Mouse (Mus musculus) MEL (cell line): Measurements from ENCODE around the gene Pcbp2. TPM values are rescaled to one million over a fixed set of nuclear protein-coding genes. Genes with fewer than 3 reads are reported as not detected.

ENCODE experiments used
- DNase-seq: peaks from one replicate; pipeline ENCODE4 v3.0.0; 2011; ENCODE audit warnings: low read depth, low spot score
- H3K27ac ChIP-seq: 2 replicates; pipeline ENCODE4 v1.5.1; 2012; ENCODE audit warnings: low read depth, mild to moderate bottlenecking, control low read depth, low read length, moderate library complexity; ENCODE audit not compliant: control insufficient read depth
- H3K27me3 ChIP-seq, 2 experiments: fragments of 150-350 bp in 1 of 2; sonication (generic) in 1 of 2; 2 replicates each; pipeline ENCODE4 v1.6.1; 2012; ENCODE audit warnings: low read length in 2 of 2, mild to moderate bottlenecking in 2 of 2, improper control_type of control experiment in 1 of 2, moderate library complexity in 1 of 2; ENCODE audit not compliant: insufficient read depth in 2 of 2, control insufficient read depth in 1 of 2
- H3K36me3 ChIP-seq, 2 experiments: 2 replicates each; pipeline ENCODE4 v1.6.1; 2012 to 2014; ENCODE audit warnings: low read length in 2 of 2, improper control_type of control experiment in 1 of 2, inconsistent platforms in 1 of 2, mild to moderate bottlenecking in 1 of 2; ENCODE audit not compliant: insufficient read depth in 2 of 2, control insufficient read depth in 1 of 2
- H3K4me1 ChIP-seq, 2 experiments: fragments of 150-350 bp in 1 of 2; sonication (generic) in 1 of 2; 2 replicates each; pipeline ENCODE4 v1.6.1; 2012; ENCODE audit warnings: low read length in 2 of 2, improper control_type of control experiment in 1 of 2, mild to moderate bottlenecking in 1 of 2; ENCODE audit not compliant: insufficient read depth in 2 of 2, control insufficient read depth in 1 of 2
- H3K4me3 ChIP-seq, 2 experiments: fragments of 150-350 bp in 1 of 2; sonication (generic) in 1 of 2; 2 replicates each; pipeline ENCODE4 v1.5.1; 2012; ENCODE audit warnings: low read depth in 2 of 2, low read length in 2 of 2, mild to moderate bottlenecking in 2 of 2, moderate library complexity in 2 of 2, control low read depth in 1 of 2, improper control_type of control experiment in 1 of 2; ENCODE audit not compliant: control insufficient read depth in 1 of 2, insufficient read depth in 1 of 2
- H3K79me2 ChIP-seq: 2 replicates; pipeline ENCODE4 v1.6.1; 2012; ENCODE audit warnings: mild to moderate bottlenecking, low read length, moderate library complexity; ENCODE audit not compliant: control insufficient read depth, poor library complexity, insufficient read depth
- H3K9ac ChIP-seq: 2 replicates; pipeline ENCODE4 v1.6.1; 2012; ENCODE audit warnings: low read depth, mild to moderate bottlenecking, control low read depth, low read length, moderate library complexity; ENCODE audit not compliant: control insufficient read depth, poor library complexity, severe bottlenecking
- H3K9me3 ChIP-seq: fragments of 150-350 bp; sonication (generic); replicated peaks from 2 replicates; pipeline ENCODE4 v1.6.1; 2012; ENCODE audit warnings: mild to moderate bottlenecking, low read length, improper control_type of control experiment, moderate library complexity; ENCODE audit not compliant: insufficient read depth
- BHLHE40 ChIP-seq: IDR thresholded peaks from 2 replicates; pipeline ENCODE4 v1.6.1; 2012; ENCODE audit warnings: low read depth, mild to moderate bottlenecking, inconsistent platforms, low read length, improper control_type of control experiment, borderline replicate concordance
- CHD1 ChIP-seq: IDR thresholded peaks from 2 replicates; pipeline ENCODE4 v1.6.1; 2012; ENCODE audit warnings: low read depth, mild to moderate bottlenecking, inconsistent platforms, low read length, improper control_type of control experiment
- CHD2 ChIP-seq: IDR thresholded peaks from 2 replicates; pipeline ENCODE4 v1.6.1; 2011; ENCODE audit warnings: low read length, improper control_type of control experiment
- CTCF ChIP-seq, 3 experiments: IDR thresholded peaks in 2 of 3; conservative IDR thresholded peaks in 1 of 3; 2 replicates each; pipeline ENCODE4 v1.5.1; 2011 to 2012; ENCODE audit warnings: low read length in 3 of 3, low read depth in 2 of 3, mild to moderate bottlenecking in 2 of 3, improper control_type of control experiment in 1 of 3, inconsistent platforms in 1 of 3, mixed read lengths in 1 of 3, moderate library complexity in 1 of 3; ENCODE audit not compliant: control insufficient read depth in 1 of 3, insufficient read depth in 1 of 3, poor library complexity in 1 of 3, severe bottlenecking in 1 of 3
- EP300 ChIP-seq, 2 experiments: IDR thresholded peaks; 2 replicates each; pipeline ENCODE4 v1.6.1; 2011; ENCODE audit warnings: improper control_type of control experiment in 2 of 2, low read length in 2 of 2, low read depth in 1 of 2, mild to moderate bottlenecking in 1 of 2
- ETS1 ChIP-seq: IDR thresholded peaks from 2 replicates; pipeline ENCODE4 v1.6.1; 2012; ENCODE audit warnings: low read depth, mild to moderate bottlenecking, inconsistent platforms, low read length, improper control_type of control experiment, moderate library complexity
- GABPA ChIP-seq: IDR thresholded peaks from 2 replicates; pipeline ENCODE4 v1.6.1; 2012; ENCODE audit warnings: low read depth, mild to moderate bottlenecking, inconsistent platforms, low read length, improper control_type of control experiment, moderate library complexity
- GATA1 ChIP-seq: IDR thresholded peaks from 2 replicates; pipeline ENCODE4 v1.6.1; 2011; ENCODE audit warnings: low read depth, low read length, improper control_type of control experiment
- HCFC1 ChIP-seq: IDR thresholded peaks from 2 replicates; pipeline ENCODE4 v1.6.1; 2012; ENCODE audit warnings: low read depth, mild to moderate bottlenecking, inconsistent platforms, low read length, improper control_type of control experiment, moderate library complexity
- JUND ChIP-seq: IDR thresholded peaks from 2 replicates; pipeline ENCODE4 v1.6.1; 2011; ENCODE audit warnings: low read depth, mild to moderate bottlenecking, improper control_type of control experiment, low read length
- KAT2A ChIP-seq: conservative IDR thresholded peaks from 2 replicates; pipeline ENCODE4 v1.6.1; 2012; ENCODE audit warnings: low read depth, low read length, improper control_type of control experiment, inconsistent platforms
- MAFK ChIP-seq: IDR thresholded peaks from 2 replicates; pipeline ENCODE4 v1.6.1; 2011; ENCODE audit warnings: low read depth, mild to moderate bottlenecking, low read length, improper control_type of control experiment, borderline replicate concordance
- MAX ChIP-seq: IDR thresholded peaks from 2 replicates; pipeline ENCODE4 v1.6.1; 2011; ENCODE audit warnings: low read length, improper control_type of control experiment
- MAZ ChIP-seq: IDR thresholded peaks from 2 replicates; pipeline ENCODE4 v1.6.1; 2012; ENCODE audit warnings: low read depth, mild to moderate bottlenecking, inconsistent platforms, low read length, improper control_type of control experiment
- MEF2A ChIP-seq: IDR thresholded peaks from 2 replicates; pipeline ENCODE4 v1.6.1; 2014; ENCODE audit warnings: low read depth, mild to moderate bottlenecking, inconsistent platforms, low read length, improper control_type of control experiment; ENCODE audit not compliant: poor library complexity, insufficient replicate concordance, severe bottlenecking; ENCODE audit errors: extremely low read depth
- MXI1 ChIP-seq: IDR thresholded peaks from 2 replicates; pipeline ENCODE4 v1.6.1; 2011; ENCODE audit warnings: mild to moderate bottlenecking, low read depth, low read length, improper control_type of control experiment
- MYB ChIP-seq: IDR thresholded peaks from 2 replicates; pipeline ENCODE4 v1.6.1; 2011; ENCODE audit warnings: mild to moderate bottlenecking, low read depth, low read length, improper control_type of control experiment
- MYC ChIP-seq: IDR thresholded peaks from 2 replicates; pipeline ENCODE4 v1.6.1; 2011; ENCODE audit warnings: low read depth, mild to moderate bottlenecking, low read length, improper control_type of control experiment, moderate library complexity
- NRF1 ChIP-seq: IDR thresholded peaks from 2 replicates; pipeline ENCODE4 v1.6.1; 2014; ENCODE audit warnings: low read depth, mild to moderate bottlenecking, inconsistent platforms, low read length, improper control_type of control experiment, moderate library complexity; ENCODE audit not compliant: poor library complexity, insufficient read depth, severe bottlenecking
- POLR2A ChIP-seq, 2 experiments: IDR thresholded peaks; 2 replicates each; pipeline ENCODE4 v1.6.1; 2011 to 2012; ENCODE audit warnings: low read length in 2 of 2, mild to moderate bottlenecking in 2 of 2, control low read depth in 1 of 2, improper control_type of control experiment in 1 of 2, low read depth in 1 of 2, moderate library complexity in 1 of 2; ENCODE audit not compliant: control insufficient read depth in 1 of 2, insufficient read depth in 1 of 2, poor library complexity in 1 of 2
- POLR2AphosphoS2 ChIP-seq: IDR thresholded peaks from 2 replicates; pipeline ENCODE4 v1.6.1; 2011; ENCODE audit warnings: low read length, improper control_type of control experiment
- POLR2AphosphoS5 ChIP-seq: IDR thresholded peaks from 2 replicates; pipeline ENCODE4 v1.6.1; 2012; ENCODE audit warnings: low read depth, borderline replicate concordance, mild to moderate bottlenecking, inconsistent platforms, low read length, moderate library complexity, mixed read lengths
- RAD21 ChIP-seq: IDR thresholded peaks from 2 replicates; pipeline ENCODE4 v1.6.1; 2011; ENCODE audit warnings: mild to moderate bottlenecking, low read depth, low read length, improper control_type of control experiment
- RCOR1 ChIP-seq: IDR thresholded peaks from 2 replicates; pipeline ENCODE4 v1.6.1; 2012; ENCODE audit warnings: low read depth, mild to moderate bottlenecking, inconsistent platforms, low read length, improper control_type of control experiment
- SMC3 ChIP-seq: IDR thresholded peaks from 2 replicates; pipeline ENCODE4 v1.6.1; 2011; ENCODE audit warnings: low read depth, low read length, improper control_type of control experiment
- TAL1 ChIP-seq: IDR thresholded peaks from 2 replicates; pipeline ENCODE4 v1.6.1; 2012; ENCODE audit warnings: mild to moderate bottlenecking, inconsistent platforms, low read length, moderate library complexity, mixed read lengths
- TBP ChIP-seq: IDR thresholded peaks from 2 replicates; pipeline ENCODE4 v1.8.0; 2011; ENCODE audit warnings: low read depth, low read length, improper control_type of control experiment
- TCF12 ChIP-seq: IDR thresholded peaks from 2 replicates; pipeline ENCODE4 v1.6.1; 2014; ENCODE audit warnings: low read depth, mild to moderate bottlenecking, inconsistent platforms, low read length, improper control_type of control experiment, moderate library complexity
- UBTF ChIP-seq: IDR thresholded peaks from 2 replicates; pipeline ENCODE4 v1.6.1; 2012; ENCODE audit warnings: low read depth, mild to moderate bottlenecking, inconsistent platforms, low read length, improper control_type of control experiment, moderate library complexity, borderline replicate concordance; ENCODE audit not compliant: insufficient read depth
- ZKSCAN1 ChIP-seq: IDR thresholded peaks from 2 replicates; pipeline ENCODE4 v1.6.1; 2012; ENCODE audit warnings: low read depth, mild to moderate bottlenecking, inconsistent platforms, low read length, improper control_type of control experiment, moderate library complexity
- ZMIZ1 ChIP-seq: IDR thresholded peaks from 2 replicates; pipeline ENCODE4 v1.6.1; 2012; ENCODE audit warnings: low read depth, mild to moderate bottlenecking, inconsistent platforms, low read length, improper control_type of control experiment, moderate library complexity
- ZNF384 ChIP-seq: IDR thresholded peaks from 2 replicates; pipeline ENCODE4 v1.6.1; 2012; ENCODE audit warnings: low read depth, mild to moderate bottlenecking, inconsistent platforms, low read length, improper control_type of control experiment
- polyA plus RNA-seq, 2 experiments: library from polyadenylated mRNA; stranded (reverse) in 1 of 2; unstranded in 1 of 2; fragments of >175 nt in 1 of 2; fragments of >200 nt in 1 of 2; gene quantifications; 2 replicates each; pipeline versions ENCODE4 v1.2.1 to v1.2.4; 2012; ENCODE audit warnings: low replicate concordance in 2 of 2, low read depth in 1 of 2; ENCODE audit not compliant: insufficient read length in 2 of 2, insufficient read depth in 1 of 2, missing spikeins in 1 of 2
- total RNA-seq: library from RNA; depleted of rRNA; stranded (reverse); fragments of 300-350 nt; gene quantifications from 2 replicates; pipeline ENCODE4 v1.2.3, GENCODE M21; 2012

Gene Pcbp2
- total and polyA plus RNA-seq, 3 experiments: 359 to 2,091 (median 977) TPM

DNA sequence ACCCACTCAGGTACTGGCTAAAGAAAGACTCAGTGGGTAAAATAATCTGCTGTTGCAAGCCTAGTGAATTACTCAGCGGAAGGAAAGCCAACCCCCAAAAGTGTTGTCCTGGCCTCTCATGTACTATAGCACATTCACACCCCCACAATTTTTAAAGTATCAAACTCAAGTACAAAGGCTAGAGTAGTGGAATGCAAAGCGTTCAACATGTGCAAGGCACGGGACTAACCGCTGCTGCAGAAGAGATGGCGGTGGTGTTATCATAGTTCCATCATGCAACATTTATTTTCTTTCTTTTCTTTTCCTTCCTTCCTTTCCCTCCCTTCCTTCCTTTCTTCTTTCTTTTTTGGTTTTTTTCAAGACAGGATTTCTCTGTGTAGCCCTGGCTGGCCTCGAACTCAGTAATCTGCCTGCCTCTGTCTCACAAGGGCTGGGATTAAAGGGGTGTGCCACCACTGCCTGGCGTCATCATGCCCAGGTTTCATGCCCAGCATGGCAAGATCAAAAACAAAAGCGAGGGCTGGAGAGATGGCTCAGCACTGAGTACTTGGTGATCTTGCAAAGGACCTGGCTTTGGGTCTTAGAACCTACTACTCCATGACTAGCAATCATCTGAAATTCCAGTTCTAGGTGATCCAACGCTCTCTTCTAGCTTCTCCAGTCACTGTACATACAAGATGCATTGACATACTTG lies 35.6 kb downstream of the Pcbp2 start:
- peak overlapping the region; percentile 33 for H3K27ac ChIP-seq

GRCm38 (mm10) chr15:102506464-102506830 lies 36.1 kb downstream of the Pcbp2 start:
- peak; percentile 77 for DNase-seq
- Histone ChIP-seq H3K79me2 (no peaks in the 10 kb centered on the region), H3K4me1 (peaks cover 7 to 26% of the 10 kb centered on the region in 2 experiments), H3K27ac (no peak overlapping the region), H3K9ac (no peak overlapping the region), H3K4me3 (no peak overlapping the region), H3K27me3 (no peaks in the 10 kb centered on the region), H3K36me3 (peaks cover 7 to 14% of the 10 kb centered on the region in 2 experiments), H3K9me3 (no peaks in the 10 kb centered on the region)
- TF ChIP-seq CHD2: no peak
- TF ChIP-seq TBP: 0 out of 2 replicates have a peak, but pooled peaks have one; percentile 31
- TF ChIP-seq ZMIZ1: no peak
- TF ChIP-seq ZNF384: peak; percentile 99
- TF ChIP-seq GATA1: peak; percentile 96
- TF ChIP-seq JUND: no peak
- peak in 1 of 2 experiments; percentile 38; a peak in 1 of 4 replicates for TF ChIP-seq POLR2A (IDR thresholded peaks at IDR 0.05; ENCODE audit: control insufficient read depth in 1 of 2, insufficient read depth in 1 of 2, low read depth in 1 of 2, low read length in 2 of 2, poor library complexity in 1 of 2)
- peak; percentile 79 for TF ChIP-seq EP300 (IDR thresholded peaks at IDR 0.05; ENCODE audit: low read depth in 1 of 2, low read length in 2 of 2)
- peak; percentile 27; the same call in 1 of the 2 replicates for TF ChIP-seq MYC
- TF ChIP-seq SMC3: no peak
- no peak for TF ChIP-seq MAX
- 0 out of 2 replicates have a peak, but pooled peaks have one; percentile 57 for TF ChIP-seq MYB
- no peak for TF ChIP-seq KAT2A
- TF ChIP-seq TCF12: peak; percentile 85
- TF ChIP-seq MAZ: no peak
- TF ChIP-seq UBTF: no peak
- 0 out of 2 replicates have a peak, but pooled peaks have one; percentile 34 for TF ChIP-seq MAFK
- no peak for TF ChIP-seq GABPA
- no peak for TF ChIP-seq MXI1
- no peak for TF ChIP-seq RAD21
- TF ChIP-seq ZKSCAN1: peak; percentile 2; the same call in 1 of the 2 replicates
- TF ChIP-seq POLR2AphosphoS5: no peak
- peak; percentile 50; the same call in 1 of the 2 replicates for TF ChIP-seq HCFC1
- TF ChIP-seq RCOR1: peak; percentile 97
- peak; percentile 60 for TF ChIP-seq TAL1
- peak; percentile 74; the same call in 1 of the 2 replicates for TF ChIP-seq ETS1
- no peak for TF ChIP-seq CHD1
- TF ChIP-seq CTCF (IDR thresholded peaks at IDR 0.05 in 2 of 3, conservative IDR thresholded peaks at IDR 0.05 in 1 of 3; ENCODE audit: control insufficient read depth in 1 of 3, insufficient read depth in 1 of 3, low read depth in 2 of 3, low read length in 3 of 3, poor library complexity in 1 of 3, severe bottlenecking in 1 of 3): no peak

More for the DNA sequence above, 35.6 kb downstream of the Pcbp2 start:
- no peak overlapping the region for H3K4me3 ChIP-seq
- peaks cover 7 to 22% of the 10 kb centered on the region in 2 experiments for H3K4me1 ChIP-seq
- no peaks in the 10 kb centered on the region for H3K79me2 ChIP-seq
- H3K27me3 ChIP-seq: no peaks in the 10 kb centered on the region
- TF ChIP-seq ZKSCAN1 (0 out of 2 replicates have a peak, but pooled peaks have one; percentile 11), MEF2A (no peak), POLR2AphosphoS2 (peak; percentile 19; the same call in 1 of the 2 replicates), TAL1 (no peak), NRF1 (no peak), BHLHE40 (0 out of 2 replicates have a peak, but pooled peaks have one; percentile 39), POLR2AphosphoS5 (no peak)
- H3K36me3 ChIP-seq: peaks cover 7 to 14% of the 10 kb centered on the region in 2 experiments
- DNase-seq: peak; percentile 42
- H3K9ac ChIP-seq: no peak overlapping the region
- no peaks in the 10 kb centered on the region for H3K9me3 ChIP-seq
